Comparison of ENCODE assay signal across 27 mouse cellular contexts in genomic region chr5:130019461-130019860, GRCm38 (mm10).
"Had no signal": no experiment of that assay in that cellular context is flagged by ENCODE, and none has a peak within 500 bp of the region (broad histone marks: within the 10 kb centered on the region; RNA-seq: fewer than 3 reads in every experiment).

No protein-coding gene starts in this region.

- H3K9ac ChIP-seq: heart, embryonic 13.5 days; heart, embryonic 15.5 days; hindbrain, embryonic 12.5 days; hindbrain, embryonic 14.5 days; kidney, embryonic 15.5 days; limb, embryonic 12.5 days; liver, embryonic 13.5 days had no signal

- H3K9me3 ChIP-seq: heart, embryonic 10.5 days; heart, embryonic 15.5 days; hindbrain, embryonic 12.5 days; kidney, embryonic 15.5 days; limb, embryonic 10.5 days; liver, embryonic 13.5 days had no signal

- H3K27ac ChIP-seq: gastrocnemius, adult 2 months; heart, embryonic 10.5 days; heart, embryonic 13.5 days; heart, embryonic 15.5 days; hindbrain, embryonic 10.5 days; hindbrain, embryonic 12.5 days; hindbrain, embryonic 14.5 days; kidney, embryonic 15.5 days; kidney, postnatal 0 days; limb, embryonic 10.5 days; limb, embryonic 12.5 days had no signal

- H3K4me3 ChIP-seq: gastrocnemius, adult 2 months; heart, embryonic 10.5 days; heart, embryonic 13.5 days; heart, embryonic 15.5 days; hindbrain, embryonic 10.5 days; hindbrain, embryonic 12.5 days; kidney, embryonic 15.5 days; limb, embryonic 10.5 days; limb, embryonic 12.5 days; liver, embryonic 13.5 days had no signal

- H3K36me3 ChIP-seq: heart, embryonic 15.5 days had no signal

- ATAC-seq: hindbrain, embryonic 16.5 days; intestine, embryonic 16.5 days had no signal

- DNase-seq: gastrocnemius, adult 2 months; gastrocnemius, postnatal 10 days; gastrocnemius, postnatal 25 days; heart, adult 18-20 months; heart, postnatal 4 days; kidney, adult 11 months; kidney, adult 2 months; kidney, adult 9 months; kidney, postnatal 14 days; kidney, postnatal 36 days; layer of hippocampus, adult 9-11 months; layer of hippocampus, postnatal 36 days; liver; liver, embryonic 13.5 days had no signal

- H3K4me2 ChIP-seq: heart, embryonic 13.5 days; heart, embryonic 15.5 days; hindbrain, embryonic 12.5 days; hindbrain, embryonic 14.5 days; kidney, embryonic 15.5 days; limb, embryonic 12.5 days; liver, embryonic 11.5 days; liver, embryonic 13.5 days had no signal

- H3K27me3 ChIP-seq: heart, embryonic 13.5 days; heart, embryonic 15.5 days; hindbrain, embryonic 12.5 days; kidney, embryonic 15.5 days; limb, embryonic 12.5 days; liver, embryonic 13.5 days had no signal
